Mouse (Mus musculus): ENCODE data around the gene Ifi209.
"Not testable (repeated sequence)": the region's sequence is repeated elsewhere in the genome, so short reads cannot be mapped to it uniquely, and the experiment has no call there.

The Ifi209 gene

GRCm38 (mm10) chr1:173630622-173631021 lies at the start of gene Ifi209:
TSS of gene Ifi209 (plus strand) at chr1:173630917.
- in situ Hi-C loops (cut with MboI; ENCODE audit: low pct_unique_long_range_greater_than_20kb in 1 of 2, low sequenced_read_pairs in 2 of 2, unreplicated experiment in 1 of 2) = not testable (repeated sequence)

GRCm38 (mm10) chr1:173589698-173590097 lies 41.0 kb upstream of the Ifi209 start:
- in situ Hi-C loops (cut with MboI; ENCODE audit: low pct_unique_long_range_greater_than_20kb in 1 of 2, low sequenced_read_pairs in 2 of 2, unreplicated experiment in 1 of 2) = not testable (repeated sequence)

- in situ Hi-C loops (cut with MboI; ENCODE audit: low pct_unique_long_range_greater_than_20kb in 1 of 2, low sequenced_read_pairs in 2 of 2, unreplicated experiment in 1 of 2) = loop anchor here in 1 of 2 experiments (5.0 kb wide), 1 partner anchor 78 kb away; no protein-coding TSS in a partner anchor
Observed at GRCm38 (mm10) chr1:173598838-173599494, 31.8 kb upstream of the Ifi209 start, which contains the start of gene Ifi213. TSS of gene Ifi213 (minus strand) at chr1:173599274.

DNA sequence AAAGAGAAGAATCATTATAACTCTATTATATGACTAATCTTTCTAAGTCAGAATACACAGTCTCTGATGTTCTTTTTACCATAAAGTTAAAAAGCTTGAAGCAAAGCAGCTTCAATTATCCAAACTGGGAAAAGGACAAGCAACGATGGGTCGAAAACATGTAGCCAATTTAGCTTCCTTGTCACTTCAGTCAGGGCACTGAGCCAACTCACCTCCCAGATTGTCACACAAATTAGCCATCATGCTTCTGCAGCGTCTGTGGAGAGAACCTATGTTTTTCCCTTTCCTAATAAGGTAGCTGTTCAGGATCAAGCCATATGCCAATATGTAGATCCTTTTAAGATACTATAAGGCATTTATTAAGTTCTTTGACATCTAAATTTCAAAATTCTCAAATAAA lies 20.4 kb upstream of the Ifi209 start:
- in situ Hi-C loops (cut with MboI; ENCODE audit: low pct_unique_long_range_greater_than_20kb in 1 of 2, low sequenced_read_pairs in 2 of 2, unreplicated experiment in 1 of 2) = not testable (repeated sequence)

GRCm38 (mm10) chr1:173622216-173622615 lies 8.5 kb upstream of the Ifi209 start:
- in situ Hi-C loops (cut with MboI; ENCODE audit: low pct_unique_long_range_greater_than_20kb in 1 of 2, low sequenced_read_pairs in 2 of 2, unreplicated experiment in 1 of 2) = not testable (repeated sequence)

- in situ Hi-C loops (cut with MboI; ENCODE audit: low pct_unique_long_range_greater_than_20kb in 1 of 2, low sequenced_read_pairs in 2 of 2, unreplicated experiment in 1 of 2) = no loop called here
Observed at GRCm38 (mm10) chr1:173624052-173624451, 6.7 kb upstream of the Ifi209 start.

DNA sequence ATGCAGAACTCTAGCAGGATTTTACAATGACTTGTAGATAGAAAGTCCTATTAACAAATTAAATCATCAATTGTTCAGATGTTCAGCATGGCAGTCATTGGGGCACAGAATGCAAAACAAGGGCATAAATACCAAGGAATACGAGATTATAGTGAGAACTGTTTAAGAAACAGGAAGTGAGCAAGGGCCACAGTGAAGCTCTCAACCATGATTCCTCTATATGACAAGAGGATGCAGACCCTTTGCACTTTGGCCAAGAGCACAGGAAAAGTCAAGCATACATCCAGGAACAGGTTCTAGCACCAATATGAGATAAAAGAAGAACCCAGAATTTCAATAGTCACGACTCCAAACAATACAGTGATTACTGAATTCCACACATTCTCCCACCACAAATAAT lies 4.0 kb upstream of the Ifi209 start:
- in situ Hi-C loops (cut with MboI; ENCODE audit: low pct_unique_long_range_greater_than_20kb in 1 of 2, low sequenced_read_pairs in 2 of 2, unreplicated experiment in 1 of 2) = no loop called here

GRCm38 (mm10) chr1:173633969-173634645 lies 3.4 kb downstream of the Ifi209 start:
- in situ Hi-C loops (cut with MboI; ENCODE audit: low pct_unique_long_range_greater_than_20kb in 1 of 2, low sequenced_read_pairs in 2 of 2, unreplicated experiment in 1 of 2) = no loop called here

GRCm38 (mm10) chr1:173645393-173645792 lies 14.7 kb downstream of the Ifi209 start:
- in situ Hi-C loops (cut with MboI; ENCODE audit: low pct_unique_long_range_greater_than_20kb in 1 of 2, low sequenced_read_pairs in 2 of 2, unreplicated experiment in 1 of 2) = no loop called here

DNA sequence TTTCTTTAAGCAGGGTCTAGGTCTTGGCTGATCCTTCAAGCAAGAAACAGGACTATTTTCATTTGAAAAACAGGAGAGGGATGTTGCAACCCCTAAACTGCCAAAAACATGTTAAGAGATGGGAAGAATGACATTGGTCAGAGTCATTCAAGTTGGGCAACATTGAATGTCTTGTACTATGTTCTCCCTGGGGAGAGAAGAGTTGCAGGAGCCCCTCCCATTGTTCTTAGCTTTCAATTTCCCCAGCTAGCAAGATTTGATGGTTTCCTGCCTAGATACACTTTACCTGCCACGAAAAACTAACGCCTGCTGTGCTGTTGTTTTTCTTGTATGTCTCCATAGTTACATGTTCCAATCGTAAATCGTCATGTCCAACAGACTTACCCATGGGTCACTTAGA lies 27.3 kb downstream of the Ifi209 start:
- in situ Hi-C loops (cut with MboI; ENCODE audit: low pct_unique_long_range_greater_than_20kb in 1 of 2, low sequenced_read_pairs in 2 of 2, unreplicated experiment in 1 of 2) = no loop called here

DNA sequence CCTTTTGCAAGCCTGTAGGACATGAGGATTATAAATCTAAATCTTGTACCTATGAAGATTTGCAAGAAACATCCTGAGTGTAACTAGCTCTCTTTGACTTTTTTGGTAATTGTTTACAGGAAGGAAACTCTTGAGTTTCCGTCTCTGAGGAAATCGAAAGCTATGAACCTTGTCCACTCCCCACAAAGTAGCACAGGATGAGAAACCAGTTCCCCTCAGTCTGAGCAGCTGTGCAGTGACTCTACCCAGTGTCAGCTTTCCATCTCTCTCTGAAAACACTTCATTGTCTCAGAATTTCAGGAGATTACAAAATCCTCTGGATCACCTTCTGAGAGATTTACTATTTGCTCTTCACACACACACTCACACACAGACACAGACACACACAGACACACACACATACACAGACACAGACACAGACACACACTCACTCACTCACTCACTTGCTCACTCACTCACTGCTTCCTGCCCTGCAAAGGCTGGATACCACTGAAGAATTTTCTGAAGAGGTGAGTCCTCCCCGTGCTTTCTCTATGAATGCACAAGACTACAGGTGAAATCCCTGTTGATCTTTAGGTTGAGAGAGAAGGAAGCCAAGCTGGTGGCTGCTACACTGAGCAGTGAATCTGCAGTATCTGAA lies 42.9 kb downstream of the Ifi209 start, which contains the start of gene Ifi208:
Gene Ifi208 (plus strand): TSS at position 218 of the 640 bp plus-strand sequence.
- in situ Hi-C loops (cut with MboI; ENCODE audit: low pct_unique_long_range_greater_than_20kb in 1 of 2, low sequenced_read_pairs in 2 of 2, unreplicated experiment in 1 of 2) = not testable (repeated sequence)

DNA sequence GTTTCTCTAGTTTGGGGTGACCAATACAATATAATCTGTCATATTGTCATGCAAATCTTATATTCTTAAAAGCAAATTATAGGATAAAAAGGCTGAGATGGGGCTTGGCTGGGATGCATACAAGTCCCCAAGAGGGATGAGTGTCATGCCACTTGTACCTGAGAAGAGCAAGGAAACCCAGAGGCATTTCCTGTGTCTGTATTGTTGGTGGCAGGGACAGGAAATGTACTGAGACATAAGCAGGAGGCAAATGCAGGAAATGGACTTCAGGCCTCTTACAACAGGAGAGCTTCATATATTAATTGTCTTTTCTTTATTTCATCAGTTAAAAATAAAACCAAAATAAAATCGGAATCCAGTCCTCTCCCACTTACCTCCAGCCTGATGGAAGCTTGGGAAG lies 47.9 kb downstream of the Ifi209 start:
- in situ Hi-C loops (cut with MboI; ENCODE audit: low pct_unique_long_range_greater_than_20kb in 1 of 2, low sequenced_read_pairs in 2 of 2, unreplicated experiment in 1 of 2) = loop anchor here in 1 of 2 experiments (5.0 kb wide), 1 partner anchor 81 kb away; the partner anchor contains the start of gene Ifi213

GRCm38 (mm10) chr1:173694270-173694669 lies 63.6 kb downstream of the Ifi209 start:
- in situ Hi-C loops (cut with MboI; ENCODE audit: low pct_unique_long_range_greater_than_20kb in 1 of 2, low sequenced_read_pairs in 2 of 2, unreplicated experiment in 1 of 2) = no loop called here
